Mouse (Mus musculus) heart, embryonic 16.5 days (tissue): ENCODE data around the gene 9430007A20Rik. TPM values are rescaled to one million over a fixed set of nuclear protein-coding genes. Genes with fewer than 3 reads are reported as not detected.

Experiments used
- ATAC-seq: fragments of 200-750 bp; cut with Nextera tagmentation; replicated peaks from 2 replicates; pipeline ENCODE4 v1.8.0; 2017; ENCODE audit warnings: moderate number of reproducible peaks; ENCODE audit not compliant: insufficient read depth, low FRiP score; ENCODE audit errors: extremely low read depth
- H3K27ac ChIP-seq: fragments of 300-500 bp; sonication (generic); 2 replicates; pipeline ENCODE4 v1.5.1; 2014; ENCODE audit warnings: mild to moderate bottlenecking, low read length, control low read depth, moderate library complexity
- H3K27me3 ChIP-seq: fragments of 300-500 bp; sonication (generic); 2 replicates; pipeline ENCODE4 v1.6.1; 2014; ENCODE audit warnings: low read length, mixed read lengths; ENCODE audit not compliant: control insufficient read depth, insufficient read depth
- H3K36me3 ChIP-seq: fragments of 300-500 bp; sonication (generic); 2 replicates; pipeline ENCODE4 v1.6.1; 2014; ENCODE audit not compliant: control insufficient read depth, insufficient read depth
- H3K4me1 ChIP-seq: fragments of 300-500 bp; sonication (generic); 2 replicates; pipeline ENCODE4 v1.6.1; 2014; ENCODE audit warnings: low read length, mixed read lengths; ENCODE audit not compliant: control insufficient read depth, insufficient read depth
- H3K4me2 ChIP-seq: fragments of 300-500 bp; sonication (generic); 2 replicates; pipeline ENCODE4 v1.6.1; 2014; ENCODE audit warnings: low read depth, mild to moderate bottlenecking, control low read depth, low read length
- H3K4me3 ChIP-seq: fragments of 300-500 bp; sonication (generic); 2 replicates; pipeline ENCODE4 v1.5.1; 2014; ENCODE audit warnings: mild to moderate bottlenecking, control low read depth, low read length
- H3K9ac ChIP-seq: fragments of 300-500 bp; sonication (generic); 2 replicates; pipeline ENCODE4 v1.6.1; 2014; ENCODE audit warnings: low read length, control low read depth
- H3K9me3 ChIP-seq: fragments of 300-500 bp; sonication (generic); replicated peaks from 2 replicates; pipeline ENCODE4 v1.6.1; 2016; ENCODE audit warnings: low read length; ENCODE audit not compliant: control insufficient read depth
- polyA plus RNA-seq: library from polyadenylated mRNA; unstranded; fragments of >200 nt; fragmentation: Nextera tagmentation; extraction: Ambion mirVana; gene quantifications from 2 replicates; pipeline ENCODE4 v1.2.1, GENCODE M21; 2015

Gene 9430007A20Rik
- polyA plus RNA-seq, 1 experiment from 2014 or later = not detected

- H3K4me2 ChIP-seq = no peak overlapping the region
- H3K27ac ChIP-seq = no peak overlapping the region
- ATAC-seq = no peak
- H3K36me3 ChIP-seq = no peaks in the 10 kb centered on the region
- no peaks in the 10 kb centered on the region for H3K27me3 ChIP-seq
- H3K4me1 ChIP-seq = no peaks in the 10 kb centered on the region
- H3K4me3 ChIP-seq = no peak overlapping the region
- H3K9ac ChIP-seq = no peak overlapping the region
- H3K9me3 ChIP-seq = peaks cover 2% of the 10 kb centered on the region; the same call in 1 of the 2 replicates
Measured at GRCm38 (mm10) chr4:144567752-144568151, 48.1 kb downstream of the 9430007A20Rik start.

Other genes starting within 250 kb of the 9430007A20Rik start
- gene Pramel5, start 239.3 kb upstream of the 9430007A20Rik start, polyA plus RNA-seq = not detected in 2 replicates
- not detected in 2 replicates for gene Gm13128, start 189.6 kb upstream of the 9430007A20Rik start, polyA plus RNA-seq
- gene Gm13119, start 161.9 kb upstream of the 9430007A20Rik start, polyA plus RNA-seq = not detected in 2 replicates
- not detected in 2 replicates for gene Pramef20, start 141.9 kb upstream of the 9430007A20Rik start, polyA plus RNA-seq
- gene Pramef12, start 111.4 kb upstream of the 9430007A20Rik start, polyA plus RNA-seq = 0.05 TPM in 1 of 2 replicates, not detected in the other
- gene 1700012P22Rik, start 81.0 kb upstream of the 9430007A20Rik start, polyA plus RNA-seq = not detected in 2 replicates
- not detected in 2 replicates for gene Gm9944, start 66.5 kb upstream of the 9430007A20Rik start, polyA plus RNA-seq
- gene Aadacl3, start 56.1 kb upstream of the 9430007A20Rik start, polyA plus RNA-seq = not detected in 2 replicates
- not detected in 2 replicates for gene Gm13124, start 45.3 kb downstream of the 9430007A20Rik start, polyA plus RNA-seq
- not detected in 2 replicates for gene Aadacl4, start 93.9 kb downstream of the 9430007A20Rik start, polyA plus RNA-seq
- gene Gm436, start 166.5 kb downstream of the 9430007A20Rik start, polyA plus RNA-seq = not detected in 2 replicates
- not detected in 2 replicates for gene Gm13178, start 201.6 kb downstream of the 9430007A20Rik start, polyA plus RNA-seq